Mouse (Mus musculus) midbrain, embryonic 16.5 days (tissue): ENCODE results near the gene Cep41. TPM values are rescaled to one million over a fixed set of nuclear protein-coding genes. Genes with fewer than 3 reads are reported as not detected.
A peak's percentile ranks its signal among the peaks of the same experiment; 100 is the strongest.

Experiments
- ATAC-seq: fragments of 200-750 bp; cut with Nextera tagmentation; 2 replicates; pipeline ENCODE4 v1.8.0; 2017; ENCODE audit warnings: moderate TSS enrichment
- H3K27ac ChIP-seq: fragments of 300-500 bp; sonication (generic); 2 replicates; pipeline ENCODE4 v1.5.1; 2014; ENCODE audit warnings: mild to moderate bottlenecking, low read length, mixed read lengths
- H3K27me3 ChIP-seq: fragments of 300-500 bp; sonication (generic); 2 replicates; pipeline ENCODE4 v1.6.1; 2014; ENCODE audit warnings: low read depth, low read length, mixed read lengths; ENCODE audit not compliant: control insufficient read depth, insufficient read depth
- H3K36me3 ChIP-seq: fragments of 300-500 bp; sonication (generic); 2 replicates; pipeline ENCODE4 v1.6.1; 2014; ENCODE audit warnings: mild to moderate bottlenecking, low read length, moderate library complexity, mixed read lengths; ENCODE audit not compliant: control insufficient read depth, insufficient read depth
- H3K4me1 ChIP-seq: fragments of 300-500 bp; sonication (generic); 2 replicates; pipeline ENCODE4 v1.6.1; 2014; ENCODE audit warnings: mild to moderate bottlenecking, low read length, mixed read lengths; ENCODE audit not compliant: control insufficient read depth, insufficient read depth
- H3K4me2 ChIP-seq: fragments of 300-500 bp; sonication (generic); 2 replicates; pipeline ENCODE4 v1.6.1; 2014; ENCODE audit warnings: mild to moderate bottlenecking, low read length, mixed read lengths
- H3K4me3 ChIP-seq: fragments of 300-500 bp; sonication (generic); 2 replicates; pipeline ENCODE4 v1.5.1; 2014; ENCODE audit warnings: low read depth, mild to moderate bottlenecking, low read length, moderate library complexity, mixed read lengths
- H3K9ac ChIP-seq: fragments of 300-500 bp; sonication (generic); 2 replicates; pipeline ENCODE4 v1.6.1; 2014; ENCODE audit warnings: low read depth, low read length, mixed read lengths
- H3K9me3 ChIP-seq: fragments of 300-500 bp; sonication (generic); replicated peaks from 2 replicates; pipeline ENCODE4 v1.6.1; 2014; ENCODE audit warnings: mild to moderate bottlenecking, low read length, mixed read lengths; ENCODE audit not compliant: control insufficient read depth, poor library complexity, severe bottlenecking
- WGBS: fragments of 180-500 bp; shearing (Covaris S2); extraction: QIAGEN DNeasy Blood & Tissue Kit; methylation state at CpG from one replicate; pipeline ENCODE4 v1.1.7; 2014; 5-methylcytosine and 5-hydroxymethylcytosine counted together
- polyA plus RNA-seq: library from polyadenylated mRNA; unstranded; fragments of >200 nt; fragmentation: Nextera tagmentation; extraction: Ambion mirVana; gene quantifications from 2 replicates; pipeline ENCODE4 v1.2.1, GENCODE M21; 2015

Gene Cep41
- polyA plus RNA-seq, 1 experiment from 2014 or later = 13.2 TPM

- H3K4me3 ChIP-seq = no peak overlapping the region
- H3K36me3 ChIP-seq = no peaks in the 10 kb centered on the region
- peaks cover 4% of the 10 kb centered on the region for H3K4me1 ChIP-seq
- H3K4me2 ChIP-seq = no peak overlapping the region
- no peaks in the 10 kb centered on the region for H3K27me3 ChIP-seq
- H3K27ac ChIP-seq = no peak overlapping the region
- WGBS = 73% methylated on average over 11 of the region's 11 CpGs
- H3K9ac ChIP-seq = no peak overlapping the region
- no peaks in the 10 kb centered on the region for H3K9me3 ChIP-seq
- no peak for ATAC-seq
Measured at GRCm38 (mm10) chr6:30713896-30714295, 20.3 kb upstream of the Cep41 start.

GRCm38 (mm10) chr6:30713455-30713854 lies 19.9 kb upstream of the Cep41 start:
- H3K4me1 ChIP-seq = peaks cover 4% of the 10 kb centered on the region
- no peak overlapping the region for H3K4me2 ChIP-seq
- no peak overlapping the region for H3K4me3 ChIP-seq
- H3K9ac ChIP-seq = no peak overlapping the region
- H3K36me3 ChIP-seq = no peaks in the 10 kb centered on the region
- no peaks in the 10 kb centered on the region for H3K9me3 ChIP-seq
- H3K27ac ChIP-seq = no peak overlapping the region
- H3K27me3 ChIP-seq = no peaks in the 10 kb centered on the region
- WGBS = 87% methylated on average over 6 of the region's 6 CpGs
- ATAC-seq = no peak

- Histone ChIP-seq H3K27me3 (no peaks in the 10 kb centered on the region), H3K9ac (no peak overlapping the region), H3K9me3 (no peaks in the 10 kb centered on the region), H3K36me3 (no peaks in the 10 kb centered on the region), H3K27ac (no peak overlapping the region), H3K4me1 (peaks cover 4% of the 10 kb centered on the region), H3K4me2 (no peak overlapping the region), H3K4me3 (no peak overlapping the region)
- ATAC-seq = no peak
- 69% methylated on average over 7 of the region's 7 CpGs for WGBS
Measured at GRCm38 (mm10) chr6:30712484-30712883, 18.9 kb upstream of the Cep41 start.

DNA sequence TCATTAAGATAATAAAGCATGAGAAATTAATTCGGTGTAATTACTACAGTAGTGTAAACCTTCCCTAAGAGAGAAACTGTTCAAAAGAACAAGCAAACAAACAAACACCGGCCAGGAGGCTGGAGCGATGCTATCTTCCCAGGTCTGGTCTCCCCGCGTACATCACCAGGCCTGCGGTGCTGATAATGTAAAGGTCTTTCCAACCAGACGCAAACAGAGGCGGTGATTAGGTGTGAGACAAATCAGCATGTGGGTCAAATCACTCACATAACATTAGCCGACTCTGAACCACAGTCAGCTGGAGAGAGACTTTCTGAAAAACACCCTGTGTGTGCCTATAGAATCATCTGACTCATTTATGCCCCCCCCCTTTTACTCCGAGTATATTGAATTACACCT lies 17.8 kb upstream of the Cep41 start:
- no peak for ATAC-seq
- WGBS = 69% methylated on average over 10 of the region's 10 CpGs

DNA sequence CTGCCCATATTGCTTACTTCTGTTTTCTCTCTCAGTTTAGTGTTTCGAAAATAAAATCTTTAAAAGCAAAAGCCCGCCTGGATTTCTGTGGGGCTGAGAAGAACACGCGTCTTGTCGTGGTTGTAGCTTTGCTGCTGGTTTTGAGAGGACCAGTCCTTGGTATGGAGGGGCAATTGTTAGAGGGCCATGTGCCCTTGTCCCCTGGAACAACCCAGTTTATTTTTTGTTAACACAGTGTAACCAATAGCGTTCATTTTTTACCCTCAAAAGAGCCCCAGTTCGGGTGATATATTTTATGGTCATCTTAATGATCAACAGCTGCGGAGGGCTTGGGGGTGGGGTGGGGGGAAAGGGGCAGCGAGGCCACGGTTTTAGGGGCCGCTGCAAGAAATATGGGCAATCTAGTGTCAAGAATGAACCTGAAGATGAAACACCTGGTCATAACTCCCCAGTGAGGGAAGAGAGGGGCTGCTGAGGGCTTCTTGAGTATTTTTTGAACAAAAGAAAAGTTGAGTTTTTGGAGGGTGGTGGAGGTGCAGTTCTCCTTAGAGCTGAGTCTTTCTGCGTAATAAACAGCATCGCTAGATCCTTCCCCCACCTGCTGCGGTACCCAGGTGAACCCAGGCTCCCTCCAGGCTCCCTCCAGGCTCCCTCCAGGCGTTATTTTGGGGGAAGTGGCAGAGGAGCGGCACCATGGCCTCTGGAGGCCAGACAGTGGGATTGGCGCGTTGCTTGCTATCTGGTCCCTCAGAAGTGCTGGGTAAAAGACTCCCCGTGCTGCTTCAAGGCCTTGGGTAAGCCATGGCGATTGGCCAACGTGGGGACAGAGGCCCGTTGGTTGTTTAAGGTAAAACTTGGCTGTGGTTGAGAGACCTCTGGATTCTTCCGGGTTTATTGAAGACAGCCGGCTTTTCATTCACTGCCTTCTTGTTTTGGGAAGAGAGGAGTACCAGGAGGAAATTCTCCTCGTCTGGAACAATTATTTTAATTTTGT lies 17.1 kb upstream of the Cep41 start:
- no peak overlapping the region for H3K4me2 ChIP-seq
- ATAC-seq = no peak
- no peaks in the 10 kb centered on the region for H3K36me3 ChIP-seq
- H3K27me3 ChIP-seq = no peaks in the 10 kb centered on the region
- H3K4me3 ChIP-seq = no peak overlapping the region
- H3K27ac ChIP-seq = no peak overlapping the region
- H3K9me3 ChIP-seq = no peaks in the 10 kb centered on the region
- no peak overlapping the region for H3K9ac ChIP-seq
- H3K4me1 ChIP-seq = peaks cover 4% of the 10 kb centered on the region
- WGBS = 66% methylated on average over 25 of the region's 25 CpGs

More for the DNA sequence above, 17.8 kb upstream of the Cep41 start:
- Histone ChIP-seq H3K9ac (no peak overlapping the region), H3K27ac (no peak overlapping the region), H3K4me2 (no peak overlapping the region), H3K4me1 (peaks cover 4% of the 10 kb centered on the region), H3K4me3 (no peak overlapping the region), H3K27me3 (no peaks in the 10 kb centered on the region), H3K36me3 (no peaks in the 10 kb centered on the region), H3K9me3 (no peaks in the 10 kb centered on the region)

GRCm38 (mm10) chr6:30709115-30709514 lies 15.6 kb upstream of the Cep41 start:
- no peak overlapping the region for H3K4me3 ChIP-seq
- H3K4me2 ChIP-seq = no peak overlapping the region
- WGBS = 18% methylated on average over 6 of the region's 6 CpGs
- peaks cover 4% of the 10 kb centered on the region for H3K4me1 ChIP-seq
- ATAC-seq = no peak
- 0 out of 2 replicates have a peak overlapping the region, but pooled peaks have one; percentile 5 for H3K27ac ChIP-seq
- H3K9ac ChIP-seq = no peak overlapping the region
- no peaks in the 10 kb centered on the region for H3K9me3 ChIP-seq
- no peaks in the 10 kb centered on the region for H3K36me3 ChIP-seq
- H3K27me3 ChIP-seq = no peaks in the 10 kb centered on the region

GRCm38 (mm10) chr6:30703977-30704602 lies 10.5 kb upstream of the Cep41 start:
- 95% methylated on average over 9 of the region's 9 CpGs for WGBS
- Histone ChIP-seq H3K27me3 (no peaks in the 10 kb centered on the region), H3K27ac (no peak overlapping the region)

DNA sequence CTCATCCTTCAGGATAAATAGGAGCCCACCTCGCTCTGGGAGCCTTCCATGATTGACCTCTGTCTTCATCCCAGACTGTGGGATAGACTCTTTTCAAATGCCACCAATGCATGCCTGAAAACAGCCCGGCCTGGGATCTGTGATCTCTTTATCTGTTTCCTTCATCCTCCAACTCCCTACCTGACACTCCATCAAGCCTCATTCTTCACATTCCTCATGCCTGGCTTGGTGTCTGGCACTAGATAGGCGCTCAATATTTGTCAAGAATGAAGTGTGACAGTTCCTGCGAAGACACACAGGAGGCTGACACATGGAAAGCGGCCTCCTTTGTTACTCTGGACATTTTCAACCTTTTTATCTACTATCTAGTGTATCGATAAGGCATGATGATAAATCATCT lies 9.9 kb upstream of the Cep41 start:
- WGBS = 80% methylated on average over 6 of the region's 6 CpGs
- no peak for ATAC-seq
- no peaks in the 10 kb centered on the region for H3K4me1 ChIP-seq

More at GRCm38 (mm10) chr6:30703977-30704602, 10.5 kb upstream of the Cep41 start:
- Histone ChIP-seq H3K9ac (no peak overlapping the region), H3K4me2 (no peak overlapping the region), H3K9me3 (no peaks in the 10 kb centered on the region), H3K4me1 (no peaks in the 10 kb centered on the region), H3K36me3 (no peaks in the 10 kb centered on the region), H3K4me3 (no peak overlapping the region)
- no peak for ATAC-seq

GRCm38 (mm10) chr6:30702881-30703280 lies 9.3 kb upstream of the Cep41 start:
- 79% methylated on average over 6 of the region's 6 CpGs for WGBS

More for the DNA sequence above, 9.9 kb upstream of the Cep41 start:
- Histone ChIP-seq H3K9ac (no peak overlapping the region), H3K27ac (no peak overlapping the region), H3K4me3 (no peak overlapping the region), H3K27me3 (no peaks in the 10 kb centered on the region), H3K4me2 (no peak overlapping the region), H3K9me3 (no peaks in the 10 kb centered on the region), H3K36me3 (no peaks in the 10 kb centered on the region)

More at GRCm38 (mm10) chr6:30702881-30703280, 9.3 kb upstream of the Cep41 start:
- H3K4me3 ChIP-seq = no peak overlapping the region
- no peak overlapping the region for H3K9ac ChIP-seq
- H3K4me1 ChIP-seq = no peaks in the 10 kb centered on the region
- no peak overlapping the region for H3K4me2 ChIP-seq
- H3K27ac ChIP-seq = no peak overlapping the region
- H3K36me3 ChIP-seq = no peaks in the 10 kb centered on the region
- ATAC-seq = no peak
- H3K27me3 ChIP-seq = no peaks in the 10 kb centered on the region
- no peaks in the 10 kb centered on the region for H3K9me3 ChIP-seq
